Mouse (Mus musculus) midbrain, embryonic 12.5 days (tissue): Measurements from ENCODE around the gene Rgs12. TPM values are rescaled to one million over a fixed set of nuclear protein-coding genes. Genes with fewer than 3 reads are reported as not detected.

Experiments
- ATAC-seq: fragments of 200-750 bp; cut with Nextera tagmentation; 2 replicates; pipeline ENCODE4 v1.8.0; 2017; ENCODE audit warnings: low read depth, moderate TSS enrichment, moderate library complexity; ENCODE audit not compliant: low FRiP score
- H3K27ac ChIP-seq: fragments of 300-500 bp; sonication (generic); replicated peaks from 2 replicates; pipeline ENCODE4 v1.5.1; 2016; ENCODE audit warnings: mild to moderate bottlenecking
- H3K27me3 ChIP-seq: fragments of 300-500 bp; sonication (generic); 2 replicates; pipeline ENCODE4 v1.6.1; 2016; ENCODE audit warnings: mild to moderate bottlenecking
- H3K36me3 ChIP-seq: fragments of 300-500 bp; sonication (generic); 2 replicates; pipeline ENCODE4 v1.6.1; 2016
- H3K4me1 ChIP-seq: fragments of 300-500 bp; sonication (generic); 2 replicates; pipeline ENCODE4 v1.6.1; 2016
- H3K4me2 ChIP-seq: fragments of 300-500 bp; sonication (generic); replicated peaks from 2 replicates; pipeline ENCODE4 v1.6.1; 2016; ENCODE audit warnings: mild to moderate bottlenecking, moderate library complexity
- H3K4me3 ChIP-seq: fragments of 300-500 bp; sonication (generic); 2 replicates; pipeline ENCODE4 v1.5.1; 2016; ENCODE audit warnings: mild to moderate bottlenecking
- H3K9ac ChIP-seq: fragments of 300-500 bp; sonication (generic); replicated peaks from 2 replicates; pipeline ENCODE4 v1.6.1; 2016; ENCODE audit warnings: mild to moderate bottlenecking, moderate library complexity
- H3K9me3 ChIP-seq: fragments of 300-500 bp; sonication (generic); 2 replicates; pipeline ENCODE4 v1.6.1; 2016; ENCODE audit warnings: mild to moderate bottlenecking
- WGBS: fragments of 180-500 bp; shearing (Covaris S2); methylation state at CpG from one replicate; pipeline ENCODE4 v1.1.7; 2016; 5-methylcytosine and 5-hydroxymethylcytosine counted together
- polyA plus RNA-seq: library from polyadenylated mRNA; unstranded; fragments of >200 nt; fragmentation: Nextera tagmentation; extraction: Ambion mirVana; gene quantifications from 2 replicates; pipeline ENCODE4 v1.2.1, GENCODE M21; 2016

Rgs12 gene
- polyA plus RNA-seq, 1 experiment from 2014 or later: 84.6 TPM

DNA sequence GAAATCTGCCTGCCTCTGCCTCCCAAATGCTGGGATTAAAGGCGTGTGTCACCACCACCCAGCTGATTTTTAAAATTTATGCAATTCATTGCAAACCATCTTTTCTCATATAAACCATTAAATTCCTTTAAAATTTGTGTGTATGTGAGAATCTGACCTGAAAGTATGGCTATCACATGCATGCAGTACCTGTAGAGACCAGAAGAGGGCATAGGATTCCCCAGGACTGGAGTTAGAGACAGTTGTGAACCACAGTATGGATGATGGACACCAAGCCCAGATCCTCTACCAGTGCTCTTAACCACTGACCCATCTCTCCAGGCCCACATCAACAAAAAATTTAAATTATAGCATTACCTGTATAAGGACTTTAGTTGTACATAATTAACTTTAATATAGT lies 15.8 kb upstream of the Rgs12 start:
- H3K4me2 ChIP-seq: no peak overlapping the region
- WGBS: 87% methylated on average over 1 of the region's 1 CpGs

DNA sequence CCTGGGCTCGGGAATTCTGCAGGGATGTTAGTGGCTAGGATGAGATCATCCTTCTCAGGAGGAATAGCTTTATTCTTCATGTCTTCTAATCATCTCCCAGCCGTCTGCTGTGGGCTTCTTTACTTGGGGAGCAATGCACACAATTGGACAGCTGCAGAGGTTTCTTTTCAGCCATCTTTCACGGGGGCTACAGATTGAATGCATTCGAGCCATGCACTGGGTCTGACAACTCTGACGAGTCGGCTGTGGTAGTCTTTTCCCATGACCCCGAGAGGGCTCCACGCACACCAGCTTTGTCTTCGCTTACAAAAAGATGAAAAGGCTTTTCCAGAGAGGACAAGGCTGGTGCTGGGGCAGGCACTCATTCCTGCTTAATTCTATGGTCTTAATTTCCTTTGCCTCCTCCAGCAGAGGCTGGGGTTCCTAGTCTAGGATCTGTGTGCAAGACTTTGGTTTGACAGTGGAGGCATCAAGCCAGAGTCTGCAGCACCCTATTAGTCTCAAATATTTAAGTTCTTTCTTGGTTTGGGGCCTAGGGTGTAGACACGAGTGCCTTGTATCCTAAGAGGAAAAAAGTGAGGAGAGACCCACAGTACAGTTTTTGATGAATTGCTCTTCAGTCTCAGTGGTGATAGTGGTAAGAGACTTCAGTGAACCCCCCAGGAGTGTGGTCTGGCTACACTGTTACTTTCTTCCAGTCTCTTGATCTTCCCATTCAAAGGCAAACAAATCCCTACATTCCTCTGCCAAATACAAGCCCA lies 7.4 kb upstream of the Rgs12 start:
- H3K27ac ChIP-seq: peak overlapping the region; percentile 84
- peaks cover 19% of the 10 kb centered on the region for H3K4me1 ChIP-seq
- ATAC-seq: peak; percentile 86

More for the DNA sequence above, 15.8 kb upstream of the Rgs12 start:
- peaks cover 4% of the 10 kb centered on the region; the same call in 1 of the 2 replicates for H3K9me3 ChIP-seq
- ATAC-seq: no peak
- no peak overlapping the region for H3K9ac ChIP-seq
- H3K27me3 ChIP-seq: no peaks in the 10 kb centered on the region
- no peak overlapping the region for H3K4me3 ChIP-seq
- H3K27ac ChIP-seq: no peak overlapping the region
- H3K36me3 ChIP-seq: no peaks in the 10 kb centered on the region
- peaks cover 18% of the 10 kb centered on the region for H3K4me1 ChIP-seq

DNA sequence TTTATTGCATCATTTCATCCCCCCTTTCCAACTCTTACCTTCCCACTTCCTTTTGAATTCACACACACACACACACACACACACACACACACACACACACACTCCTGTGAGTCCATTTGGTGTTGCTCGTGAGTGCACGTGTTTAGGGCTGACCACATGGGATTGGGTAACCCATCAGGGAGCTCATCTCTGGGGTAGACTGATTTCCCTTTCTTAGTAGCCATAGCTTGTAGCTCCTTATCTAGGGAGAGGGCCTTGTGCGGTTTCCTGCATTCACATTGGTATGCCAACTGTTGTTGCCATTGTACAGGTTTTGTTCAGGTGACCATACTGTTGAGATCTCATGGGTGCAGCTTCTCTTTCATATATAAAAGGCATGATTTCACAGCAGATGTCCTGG lies 5.8 kb upstream of the Rgs12 start:
- WGBS: 82% methylated on average over 3 of the region's 3 CpGs
- Histone ChIP-seq H3K36me3 (no peaks in the 10 kb centered on the region), H3K4me3 (no peak overlapping the region), H3K9me3 (no peaks in the 10 kb centered on the region), H3K27me3 (no peaks in the 10 kb centered on the region), H3K9ac (no peak overlapping the region), H3K4me1 (peaks cover 18% of the 10 kb centered on the region), H3K27ac (peak overlapping the region; percentile 84; the same call in 1 of the 2 replicates), H3K4me2 (no peak overlapping the region)
- ATAC-seq: no peak

More for the DNA sequence above, 7.4 kb upstream of the Rgs12 start:
- Histone ChIP-seq H3K9ac (no peak overlapping the region), H3K4me2 (no peak overlapping the region), H3K9me3 (no peaks in the 10 kb centered on the region), H3K36me3 (no peaks in the 10 kb centered on the region), H3K27me3 (no peaks in the 10 kb centered on the region), H3K4me3 (no peak overlapping the region)
- WGBS: 12% methylated on average over 10 of the region's 10 CpGs

DNA sequence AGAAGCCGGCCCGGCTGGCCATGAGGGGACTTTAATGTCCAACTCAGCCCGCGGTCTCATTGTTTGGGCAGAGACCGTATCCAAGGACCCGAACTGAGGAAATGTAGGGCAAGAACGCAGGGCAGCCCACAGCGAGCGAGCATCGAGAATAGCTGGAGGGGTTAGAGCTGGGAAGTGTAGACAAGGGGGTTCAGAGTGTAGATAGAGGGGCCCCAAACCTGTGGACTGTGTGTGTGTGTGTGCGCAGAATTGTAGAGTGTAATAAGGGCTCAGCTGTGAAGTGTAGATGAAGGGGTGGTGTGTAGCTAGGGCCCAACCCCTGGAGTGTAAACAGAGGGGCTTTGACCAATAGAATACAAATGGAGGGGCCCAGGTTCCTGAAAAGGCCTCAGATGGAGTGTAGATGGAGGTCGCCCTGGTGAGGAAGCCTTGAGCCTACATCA lies 545 bp downstream of the Rgs12 start:
- H3K4me1 ChIP-seq: peaks cover 50% of the 10 kb centered on the region

DNA sequence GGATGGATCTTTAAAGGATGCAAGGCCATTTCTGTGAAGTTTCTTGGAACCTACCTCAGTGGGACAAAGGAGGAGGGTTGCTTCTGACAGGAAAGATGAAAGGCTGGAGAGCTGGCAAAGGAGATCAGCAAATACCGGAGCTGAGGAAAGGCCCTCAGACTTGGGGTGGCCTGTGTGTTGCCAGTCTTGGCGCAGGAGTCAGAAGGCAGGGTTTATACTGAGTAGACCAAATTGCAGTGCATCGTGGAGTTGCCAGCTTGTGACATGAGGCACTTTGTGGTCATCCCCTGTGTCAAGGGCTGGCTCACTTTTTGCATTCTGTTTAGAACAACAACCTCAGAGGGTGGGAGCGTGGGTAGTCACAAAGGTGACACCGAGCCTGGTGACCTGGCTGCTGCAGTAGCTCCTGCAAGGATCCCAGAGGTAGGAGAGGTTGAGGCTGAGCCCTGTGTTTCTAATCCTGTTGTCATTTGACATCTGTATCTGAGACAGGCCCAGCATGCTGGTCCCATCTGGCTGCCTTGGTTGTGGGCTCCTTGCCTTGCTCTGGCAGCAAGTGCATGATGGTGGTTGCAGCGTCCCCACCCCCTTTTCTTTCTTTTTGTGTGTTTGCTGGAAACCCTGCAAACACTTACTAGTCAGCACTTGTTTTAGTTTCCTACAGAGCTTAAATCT lies 1.4 kb downstream of the Rgs12 start:
- Histone ChIP-seq H3K9ac (peak overlapping the region; percentile 99), H3K27me3 (no peaks in the 10 kb centered on the region), H3K36me3 (peaks cover 14% of the 10 kb centered on the region), H3K9me3 (peaks cover 6% of the 10 kb centered on the region; the same call in 1 of the 2 replicates), H3K27ac (peak overlapping the region; percentile 97), H3K4me3 (peak overlapping the region; percentile 88), H3K4me1 (peaks cover 52% of the 10 kb centered on the region), H3K4me2 (peak overlapping the region; percentile 74)
- no peak for ATAC-seq
- 64% methylated on average over 6 of the region's 6 CpGs for WGBS

More for the DNA sequence above, 545 bp downstream of the Rgs12 start:
- peaks cover 6% of the 10 kb centered on the region; the same call in 1 of the 2 replicates for H3K9me3 ChIP-seq
- under 1% methylated on average over 12 of the region's 12 CpGs for WGBS
- peak; percentile 64 for ATAC-seq
- peak overlapping the region; percentile 99 for H3K9ac ChIP-seq
- H3K27ac ChIP-seq: peak overlapping the region; percentile 97
- H3K27me3 ChIP-seq: no peaks in the 10 kb centered on the region
- H3K4me3 ChIP-seq: peak overlapping the region; percentile 88
- H3K4me2 ChIP-seq: peak overlapping the region; percentile 74
- H3K36me3 ChIP-seq: peaks cover 8% of the 10 kb centered on the region

DNA sequence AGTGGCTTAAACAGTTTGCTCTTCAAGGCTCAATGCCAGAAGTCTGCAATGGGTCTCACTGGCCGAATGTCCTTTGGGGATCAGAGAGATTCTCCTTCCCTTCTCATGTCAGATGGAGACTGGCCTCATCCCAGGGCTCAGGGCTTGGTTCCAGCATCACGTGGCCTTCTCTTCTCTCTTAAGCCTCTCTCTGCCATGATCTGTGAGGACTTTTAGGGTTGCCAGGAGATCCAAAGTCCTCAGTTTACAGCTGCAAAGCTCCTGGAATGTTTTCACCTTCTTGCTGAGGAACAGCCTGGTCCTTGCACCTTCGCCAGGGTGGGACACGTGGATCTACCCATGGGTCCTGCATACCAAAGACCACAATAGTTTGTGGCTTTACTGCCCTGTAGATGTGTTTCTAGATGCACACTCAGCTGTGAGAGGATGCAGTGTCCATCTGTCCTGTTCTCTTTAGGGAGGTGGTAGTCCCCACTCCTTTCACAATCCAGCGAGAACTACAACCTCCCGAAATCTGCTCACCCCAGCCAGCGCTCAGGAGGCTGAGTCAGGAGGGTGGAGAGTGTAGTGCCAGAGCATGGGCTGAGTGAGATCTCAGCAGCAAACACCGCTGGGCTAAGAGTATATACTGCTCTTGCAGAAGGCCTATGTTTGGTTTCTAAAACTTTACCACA lies 2.1 kb downstream of the Rgs12 start:
- no peak overlapping the region; the same call in 1 of the 2 replicates for H3K27ac ChIP-seq
- H3K27me3 ChIP-seq: no peaks in the 10 kb centered on the region
- peaks cover 6% of the 10 kb centered on the region; the same call in 1 of the 2 replicates for H3K9me3 ChIP-seq
- no peak for ATAC-seq
- peaks cover 14% of the 10 kb centered on the region for H3K36me3 ChIP-seq
- H3K4me2 ChIP-seq: peak overlapping the region; percentile 74
- 92% methylated on average over 8 of the region's 8 CpGs for WGBS
- H3K4me3 ChIP-seq: peak overlapping the region; percentile 88
- peak overlapping the region; percentile 99; the same call in 1 of the 2 replicates for H3K9ac ChIP-seq
- H3K4me1 ChIP-seq: peaks cover 59% of the 10 kb centered on the region

DNA sequence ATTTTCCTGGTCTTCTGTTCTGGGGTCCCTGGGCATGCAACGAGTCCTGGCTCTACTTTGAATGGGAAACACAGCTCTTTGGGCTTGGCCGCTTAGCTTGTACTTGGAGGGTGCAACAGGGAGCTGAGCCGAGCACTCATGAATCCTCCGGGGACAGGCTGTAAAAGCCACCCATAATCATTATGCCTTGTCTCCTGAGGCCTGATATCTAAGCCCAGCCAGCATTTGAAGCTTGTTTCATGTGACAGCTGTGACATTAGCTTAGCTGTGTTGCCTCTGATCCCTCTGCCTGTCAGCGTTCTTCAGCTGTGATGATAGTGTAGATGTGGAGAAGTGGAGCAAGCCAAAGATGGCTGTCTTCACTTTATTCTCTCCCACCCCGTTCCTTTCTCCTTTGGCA lies 5.3 kb downstream of the Rgs12 start:
- H3K9ac ChIP-seq: peak overlapping the region; percentile 32; the same call in 1 of the 2 replicates
- H3K9me3 ChIP-seq: peaks cover 6% of the 10 kb centered on the region; the same call in 1 of the 2 replicates
- H3K36me3 ChIP-seq: peaks cover 19% of the 10 kb centered on the region
- H3K4me1 ChIP-seq: peaks cover 70% of the 10 kb centered on the region
- ATAC-seq: no peak
- 51% methylated on average over 6 of the region's 6 CpGs for WGBS
- peak overlapping the region; percentile 34 for H3K4me2 ChIP-seq
- H3K27me3 ChIP-seq: no peaks in the 10 kb centered on the region
- H3K27ac ChIP-seq: peak overlapping the region; percentile 52
- H3K4me3 ChIP-seq: no peak overlapping the region

DNA sequence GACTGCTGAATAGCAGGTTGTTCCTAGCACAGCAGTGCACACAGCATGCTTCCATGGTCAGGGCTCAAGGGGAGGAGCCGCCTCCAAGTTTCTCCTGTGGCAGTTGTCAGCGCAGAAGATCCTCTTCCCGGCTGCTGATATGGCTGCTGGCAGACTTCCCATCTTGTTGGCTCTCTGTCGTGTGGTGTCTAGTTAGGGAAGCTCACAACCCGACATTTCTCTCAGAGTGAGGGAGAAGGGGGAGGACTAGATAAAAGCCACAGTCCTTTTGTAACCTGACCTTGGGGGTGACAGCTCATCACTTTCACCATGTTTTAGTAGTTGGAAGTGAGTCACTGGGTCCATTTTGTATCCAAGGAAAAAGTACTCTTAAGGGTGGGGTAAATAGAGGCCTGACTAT lies 6.4 kb downstream of the Rgs12 start:
- Histone ChIP-seq H3K4me3 (no peak overlapping the region), H3K9ac (no peak overlapping the region), H3K27me3 (no peaks in the 10 kb centered on the region), H3K9me3 (peaks cover 6% of the 10 kb centered on the region; the same call in 1 of the 2 replicates), H3K36me3 (peaks cover 19% of the 10 kb centered on the region), H3K4me2 (no peak overlapping the region), H3K4me1 (peaks cover 62% of the 10 kb centered on the region), H3K27ac (no peak overlapping the region)
- no peak for ATAC-seq
- 77% methylated on average over 5 of the region's 5 CpGs for WGBS

DNA sequence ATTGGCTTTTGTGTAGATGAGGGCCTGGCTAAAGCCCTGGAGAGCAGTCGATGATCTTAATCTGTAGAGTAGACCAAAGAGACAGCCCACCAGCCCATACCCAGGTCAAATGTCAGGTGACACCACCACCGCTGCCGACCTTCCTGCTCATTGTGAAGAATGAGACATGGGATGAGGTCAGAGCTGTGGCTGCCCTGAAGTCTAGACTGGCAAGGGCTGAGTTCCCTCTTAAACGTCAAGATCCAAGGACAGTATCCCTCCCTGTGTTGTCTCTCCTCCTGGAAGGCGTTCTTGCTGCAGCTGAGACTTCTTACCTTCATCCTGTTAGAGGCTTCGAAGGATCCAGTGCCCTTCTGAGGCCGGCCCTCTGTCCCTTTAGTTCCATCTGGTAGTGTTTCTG lies 6.9 kb downstream of the Rgs12 start:
- no peak for ATAC-seq
- no peaks in the 10 kb centered on the region for H3K27me3 ChIP-seq
- no peak overlapping the region for H3K4me2 ChIP-seq
- no peak overlapping the region for H3K4me3 ChIP-seq
- WGBS: 85% methylated on average over 7 of the region's 7 CpGs
- H3K27ac ChIP-seq: no peak overlapping the region
- H3K4me1 ChIP-seq: peaks cover 57% of the 10 kb centered on the region
- H3K36me3 ChIP-seq: peaks cover 19% of the 10 kb centered on the region
- H3K9me3 ChIP-seq: peaks cover 6% of the 10 kb centered on the region; the same call in 1 of the 2 replicates
- H3K9ac ChIP-seq: no peak overlapping the region

DNA sequence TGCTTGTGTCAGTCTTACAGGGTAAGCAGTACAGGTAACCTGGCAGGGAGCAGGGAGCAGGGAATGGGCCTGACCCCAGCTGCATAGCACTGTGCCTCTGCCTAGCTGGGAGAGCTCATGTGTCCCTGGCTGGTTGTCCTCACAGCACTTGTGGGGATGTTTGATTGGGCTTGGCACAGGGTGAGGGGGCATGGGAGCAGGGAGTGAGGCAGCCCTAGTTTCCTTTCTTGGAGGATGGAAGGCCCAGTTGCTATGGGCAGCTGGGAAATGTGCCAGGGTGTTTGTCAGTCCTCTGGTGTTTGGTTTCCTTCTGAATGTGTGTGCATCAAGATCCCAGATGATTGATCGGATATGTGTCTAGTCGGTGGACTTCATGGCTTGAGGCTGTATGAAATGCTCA lies 7.8 kb downstream of the Rgs12 start:
- H3K4me1 ChIP-seq: peaks cover 54% of the 10 kb centered on the region
- WGBS: 88% methylated on average over 2 of the region's 2 CpGs
- peaks cover 19% of the 10 kb centered on the region for H3K36me3 ChIP-seq
- ATAC-seq: no peak
- no peak overlapping the region for H3K27ac ChIP-seq
- H3K4me2 ChIP-seq: no peak overlapping the region
- H3K4me3 ChIP-seq: no peak overlapping the region
- no peak overlapping the region for H3K9ac ChIP-seq
- H3K27me3 ChIP-seq: no peaks in the 10 kb centered on the region
- H3K9me3 ChIP-seq: peaks cover 6% of the 10 kb centered on the region; the same call in 1 of the 2 replicates

DNA sequence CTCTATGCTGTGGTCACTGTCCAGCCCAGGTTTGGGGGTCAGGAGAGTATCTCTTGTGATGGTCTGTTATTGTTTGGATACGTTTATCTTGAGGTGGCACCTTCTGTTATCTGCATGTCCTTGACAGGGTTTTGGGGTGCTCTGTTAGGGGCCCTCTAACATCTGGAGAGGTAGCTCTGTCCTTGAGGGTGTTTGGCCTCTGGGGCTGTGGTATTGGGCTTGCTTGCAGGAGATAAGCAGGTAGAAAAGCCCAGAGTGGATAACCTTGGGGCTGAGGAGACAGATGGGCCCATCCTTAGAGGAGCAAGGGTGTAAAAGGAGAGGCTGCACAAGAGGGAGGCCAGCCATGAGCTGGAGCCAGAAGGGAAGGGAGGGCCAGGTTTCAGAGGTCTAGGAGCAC lies 10.8 kb downstream of the Rgs12 start:
- Histone ChIP-seq H3K27me3 (no peaks in the 10 kb centered on the region), H3K36me3 (peaks cover 17% of the 10 kb centered on the region), H3K9ac (no peak overlapping the region), H3K9me3 (no peaks in the 10 kb centered on the region), H3K4me2 (no peak overlapping the region), H3K4me3 (no peak overlapping the region), H3K4me1 (peaks cover 35% of the 10 kb centered on the region), H3K27ac (no peak overlapping the region; the same call in 1 of the 2 replicates)
- ATAC-seq: no peak
- 78% methylated on average over 1 of the region's 1 CpGs for WGBS
